Mouse (Mus musculus) midbrain, embryonic 11.5 days (tissue): ENCODE measurements at regions not wholly inside any gene's neighbourhood (a gene's known extent, or its start where the extent isn't known, plus 50 kb on each side); places are given as distances from the start of the nearest gene placed in this dataset.
"Not testable (repeated sequence)": the region's sequence is repeated elsewhere in the genome, so short reads cannot be mapped to it uniquely, and the experiment has no call there.

Experiments used
- ATAC-seq: fragments of 200-750 bp; cut with Nextera tagmentation; 2 replicates; pipeline ENCODE4 v1.8.0; 2017; ENCODE audit warnings: moderate TSS enrichment, moderate library complexity; ENCODE audit not compliant: low FRiP score
- DNase-seq: peaks from one replicate; pipeline ENCODE4 v3.0.0; 2015; ENCODE audit warnings: low spot score; ENCODE audit errors: missing footprints
- H3K27ac ChIP-seq: fragments of 300-500 bp; sonication (generic); 2 replicates; pipeline ENCODE4 v1.5.1; 2014; ENCODE audit warnings: low read depth, low read length
- H3K27me3 ChIP-seq: fragments of 300-500 bp; sonication (generic); 2 replicates; pipeline ENCODE4 v1.6.1; 2014; ENCODE audit warnings: mild to moderate bottlenecking, low read length, moderate library complexity, mixed read lengths; ENCODE audit not compliant: control insufficient read depth, insufficient read depth
- H3K36me3 ChIP-seq: fragments of 300-500 bp; sonication (generic); 2 replicates; pipeline ENCODE4 v1.6.1; 2014; ENCODE audit warnings: mild to moderate bottlenecking, low read length, moderate library complexity, mixed read lengths; ENCODE audit not compliant: control insufficient read depth, insufficient read depth
- H3K4me1 ChIP-seq: fragments of 300-500 bp; sonication (generic); 2 replicates; pipeline ENCODE4 v1.6.1; 2014; ENCODE audit warnings: low read length; ENCODE audit not compliant: control insufficient read depth, insufficient read depth
- H3K4me2 ChIP-seq: fragments of 300-500 bp; sonication (generic); 2 replicates; pipeline ENCODE4 v1.6.1; 2014; ENCODE audit warnings: mild to moderate bottlenecking, moderate library complexity
- H3K4me3 ChIP-seq: fragments of 300-500 bp; sonication (generic); 2 replicates; pipeline ENCODE4 v1.5.1; 2014; ENCODE audit warnings: low read depth, low read length
- H3K9ac ChIP-seq: fragments of 300-500 bp; sonication (generic); 2 replicates; pipeline ENCODE4 v1.6.1; 2014; ENCODE audit warnings: low read length
- H3K9me3 ChIP-seq: fragments of 300-500 bp; sonication (generic); 2 replicates; pipeline ENCODE4 v1.6.1; 2016; ENCODE audit warnings: low read length; ENCODE audit not compliant: control insufficient read depth
- WGBS: fragments of 180-500 bp; shearing (Covaris S2); extraction: QIAGEN DNeasy Blood & Tissue Kit; methylation state at CpG from one replicate; pipeline ENCODE4 v1.1.7; 2014; 5-methylcytosine and 5-hydroxymethylcytosine counted together

DNA sequence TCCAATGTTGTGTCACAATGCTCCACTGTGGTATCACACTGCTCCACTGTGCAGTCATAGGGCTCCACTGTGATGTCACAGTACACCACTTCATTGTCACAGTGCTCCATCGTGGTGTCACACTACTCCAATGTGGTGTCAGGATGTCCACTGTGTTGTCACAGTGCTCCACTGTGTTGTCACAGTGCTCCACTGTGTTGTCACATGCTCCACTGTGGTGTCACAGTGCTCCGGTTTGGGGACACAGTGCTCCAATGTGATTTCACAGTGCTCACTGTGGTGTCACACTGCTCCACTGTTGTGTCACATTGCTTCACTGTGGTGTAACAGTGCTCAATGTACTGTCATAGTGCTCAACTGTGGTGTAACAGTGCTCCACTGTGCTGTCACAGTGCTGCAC, 108.1 kb upstream of the Scaf8 start:
- WGBS = 86% methylated on average over 2 of the region's 2 CpGs
- H3K27ac ChIP-seq = no peak overlapping the region
- no peaks in the 10 kb centered on the region for H3K27me3 ChIP-seq
- no peak overlapping the region for H3K4me2 ChIP-seq
- H3K36me3 ChIP-seq = no peaks in the 10 kb centered on the region
- H3K4me3 ChIP-seq = no peak overlapping the region
- no peaks in the 10 kb centered on the region for H3K4me1 ChIP-seq
- H3K9me3 ChIP-seq = peaks cover 56% of the 10 kb centered on the region
- no peak for DNase-seq
- H3K9ac ChIP-seq = no peak overlapping the region
- no peak for ATAC-seq

DNA sequence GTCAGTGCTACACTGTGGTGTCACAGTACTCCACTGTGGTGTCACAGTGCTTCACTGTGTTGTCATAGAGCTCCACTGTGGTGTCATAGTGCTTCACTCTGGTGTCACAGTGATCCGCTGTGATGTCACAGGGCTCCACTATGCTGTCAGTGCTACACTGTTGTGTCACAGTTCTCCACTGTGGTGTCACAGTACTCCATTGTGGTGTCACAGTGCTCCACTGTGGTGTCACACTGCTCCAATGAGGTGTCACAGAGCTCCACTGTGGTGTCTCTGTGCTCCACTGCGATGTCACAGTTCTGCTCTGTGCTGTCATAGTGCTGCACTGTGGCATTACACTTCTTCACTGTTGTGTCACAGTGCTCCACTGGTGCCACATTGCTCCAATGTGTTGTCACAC, 107.5 kb upstream of the Scaf8 start:
- Histone ChIP-seq H3K36me3 (no peaks in the 10 kb centered on the region), H3K4me2 (no peak overlapping the region), H3K4me1 (no peaks in the 10 kb centered on the region), H3K4me3 (no peak overlapping the region), H3K9ac (no peak overlapping the region), H3K27me3 (no peaks in the 10 kb centered on the region), H3K27ac (no peak overlapping the region), H3K9me3 (peaks cover 57% of the 10 kb centered on the region)
- WGBS = 71% methylated on average over 2 of the region's 2 CpGs
- peak; percentile 30; the same call in 1 of the 2 replicates for ATAC-seq
- no peak for DNase-seq

DNA sequence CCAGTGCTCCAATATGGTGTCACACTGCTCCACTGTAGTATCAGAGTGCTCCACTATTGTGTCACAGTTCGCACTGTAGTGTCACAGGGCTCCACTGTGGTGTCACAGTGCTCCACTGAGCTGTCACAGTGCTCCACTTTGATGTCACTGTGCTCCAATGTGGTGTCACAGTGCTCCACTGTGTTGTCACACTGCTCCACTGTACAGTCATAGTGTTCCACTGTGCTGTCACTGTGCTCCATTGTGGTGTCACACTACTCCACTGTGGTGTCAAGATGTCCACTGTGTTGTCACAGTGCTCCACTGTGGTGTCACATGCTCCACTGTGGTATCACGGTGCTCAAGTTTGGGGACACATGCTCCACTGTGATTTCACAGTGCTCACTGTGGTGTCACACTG, 104.8 kb upstream of the Scaf8 start:
- no peak overlapping the region for H3K4me3 ChIP-seq
- no peak overlapping the region for H3K4me2 ChIP-seq
- no peaks in the 10 kb centered on the region for H3K36me3 ChIP-seq
- ATAC-seq (no peak), DNase-seq (no peak)
- no peaks in the 10 kb centered on the region for H3K4me1 ChIP-seq
- peaks cover 68% of the 10 kb centered on the region for H3K9me3 ChIP-seq
- no peak overlapping the region for H3K27ac ChIP-seq
- no peaks in the 10 kb centered on the region for H3K27me3 ChIP-seq
- H3K9ac ChIP-seq = no peak overlapping the region
- 64% methylated on average over 2 of the region's 2 CpGs for WGBS

DNA sequence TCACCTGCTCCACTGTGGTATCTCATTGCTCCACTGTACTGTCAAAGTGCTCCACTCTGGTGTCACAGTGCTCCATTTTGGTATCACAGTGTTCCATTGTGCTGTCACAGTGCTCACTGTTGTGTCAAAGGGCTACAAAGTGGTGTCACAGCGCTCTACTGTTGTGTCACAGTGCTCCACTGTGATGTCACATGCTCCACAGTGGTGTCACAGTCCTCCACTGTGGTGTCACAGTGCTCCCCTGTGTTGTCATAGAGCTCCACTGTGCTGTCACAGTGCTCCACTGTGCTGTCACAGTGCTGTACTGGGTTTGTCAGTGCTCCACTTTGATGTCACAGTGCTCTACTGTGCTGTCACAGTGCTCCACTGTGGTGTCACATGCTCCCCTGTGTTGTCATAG, 102.7 kb upstream of the Scaf8 start:
- DNase-seq (no peak), ATAC-seq (no peak)
- Histone ChIP-seq H3K4me2 (no peak overlapping the region), H3K4me1 (no peaks in the 10 kb centered on the region), H3K9ac (no peak overlapping the region), H3K4me3 (no peak overlapping the region), H3K27me3 (no peaks in the 10 kb centered on the region), H3K9me3 (peaks cover 71% of the 10 kb centered on the region), H3K36me3 (no peaks in the 10 kb centered on the region), H3K27ac (no peak overlapping the region)
- WGBS = 42% methylated on average over 1 of the region's 1 CpGs

DNA sequence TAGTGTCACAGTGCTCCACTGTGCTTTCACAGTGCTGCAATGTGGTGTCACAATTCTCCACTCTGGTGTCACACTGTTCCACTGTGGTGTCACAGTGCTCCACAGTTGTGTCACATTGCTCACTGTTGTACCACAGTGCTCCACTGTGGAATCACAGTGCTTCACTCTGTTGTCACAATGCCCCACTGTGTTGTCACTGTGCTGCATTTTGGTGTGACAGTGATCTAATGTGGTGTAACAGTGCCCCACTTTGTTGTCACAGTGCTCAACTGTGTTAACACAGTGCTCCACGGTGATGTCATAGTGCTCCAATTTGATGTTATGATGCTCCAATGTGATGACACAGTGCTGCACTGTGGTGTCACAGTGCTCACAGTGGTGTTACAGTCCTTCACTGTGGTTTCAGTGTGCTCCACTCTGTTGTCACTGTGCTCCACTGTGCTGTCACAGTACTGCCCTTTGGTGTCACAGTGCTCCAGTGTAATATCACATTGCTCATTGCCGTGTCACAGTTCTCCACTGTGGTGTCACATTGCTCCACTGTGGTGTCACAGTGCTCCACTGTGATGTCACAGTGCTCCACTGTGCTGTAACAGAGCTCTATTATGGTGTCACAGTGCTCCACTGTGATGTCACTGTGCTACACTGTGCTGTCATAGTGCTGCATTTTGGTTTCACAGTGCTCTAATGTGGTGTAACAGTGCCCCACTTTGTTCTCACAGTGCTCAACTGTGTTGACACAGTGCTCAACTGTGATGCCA, 95.0 kb upstream of the Scaf8 start:
- ATAC-seq = peak; percentile 66; the same call in 1 of the 2 replicates
- H3K36me3 ChIP-seq = no peaks in the 10 kb centered on the region
- DNase-seq = no peak
- H3K4me2 ChIP-seq = no peak overlapping the region
- H3K4me1 ChIP-seq = no peaks in the 10 kb centered on the region
- 91% methylated on average over 2 of the region's 2 CpGs for WGBS
- no peak overlapping the region for H3K27ac ChIP-seq
- H3K4me3 ChIP-seq = no peak overlapping the region
- peaks cover 45% of the 10 kb centered on the region for H3K9me3 ChIP-seq
- H3K9ac ChIP-seq = no peak overlapping the region
- no peaks in the 10 kb centered on the region for H3K27me3 ChIP-seq

- WGBS = 88% methylated on average over 1 of the region's 1 CpGs
- peak; percentile 65; the same call in 1 of the 2 replicates for ATAC-seq
- no peak overlapping the region for H3K4me3 ChIP-seq
- H3K4me2 ChIP-seq = no peak overlapping the region
- H3K9me3 ChIP-seq = peaks cover 39% of the 10 kb centered on the region
- no peaks in the 10 kb centered on the region for H3K27me3 ChIP-seq
- no peak for DNase-seq
- H3K9ac ChIP-seq = no peak overlapping the region
- no peak overlapping the region for H3K27ac ChIP-seq
- no peaks in the 10 kb centered on the region for H3K36me3 ChIP-seq
- H3K4me1 ChIP-seq = no peaks in the 10 kb centered on the region
These were observed 94.4 kb upstream of the Scaf8 start for GRCm38 (mm10) chr17:3020406-3020805.

DNA sequence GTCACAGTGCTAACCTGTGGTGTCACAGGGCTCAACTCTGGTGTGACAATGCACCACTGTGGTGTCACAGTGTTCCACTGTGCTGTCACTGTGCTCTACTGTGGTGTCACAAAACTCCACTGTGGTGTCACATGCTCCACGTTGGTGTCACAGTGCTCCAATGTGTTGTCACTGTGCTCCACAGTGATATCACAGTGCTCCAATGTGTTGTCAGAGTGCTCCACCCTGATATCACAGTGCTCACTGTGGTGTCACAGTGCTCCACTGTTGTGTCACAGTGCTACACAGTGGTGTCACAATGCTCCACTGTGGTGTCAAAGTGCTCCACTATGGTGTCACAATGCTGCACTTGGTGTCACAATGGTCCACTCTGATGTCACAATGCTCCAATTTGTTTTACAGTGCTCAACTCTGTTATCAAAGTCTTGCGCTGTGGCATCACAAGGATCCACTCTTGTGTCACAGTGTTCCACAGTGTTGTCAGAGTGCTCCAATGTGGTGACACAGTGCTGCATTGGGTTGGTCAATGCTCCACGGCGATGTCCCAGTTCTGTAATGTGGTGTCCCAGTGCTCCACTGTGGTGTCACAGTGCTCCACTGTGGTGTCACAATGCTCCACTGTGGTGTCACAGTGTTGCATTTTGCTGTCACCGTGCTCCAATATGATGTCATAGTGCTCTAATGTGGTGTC, 92.4 kb upstream of the Scaf8 start:
- Histone ChIP-seq H3K27ac (no peak overlapping the region), H3K36me3 (no peaks in the 10 kb centered on the region), H3K4me2 (no peak overlapping the region), H3K4me3 (no peak overlapping the region), H3K27me3 (no peaks in the 10 kb centered on the region), H3K4me1 (no peaks in the 10 kb centered on the region), H3K9me3 (peaks cover 36% of the 10 kb centered on the region), H3K9ac (no peak overlapping the region)
- ATAC-seq = no peak
- WGBS = 90% methylated on average over 4 of the region's 5 CpGs
- DNase-seq = no peak

DNA sequence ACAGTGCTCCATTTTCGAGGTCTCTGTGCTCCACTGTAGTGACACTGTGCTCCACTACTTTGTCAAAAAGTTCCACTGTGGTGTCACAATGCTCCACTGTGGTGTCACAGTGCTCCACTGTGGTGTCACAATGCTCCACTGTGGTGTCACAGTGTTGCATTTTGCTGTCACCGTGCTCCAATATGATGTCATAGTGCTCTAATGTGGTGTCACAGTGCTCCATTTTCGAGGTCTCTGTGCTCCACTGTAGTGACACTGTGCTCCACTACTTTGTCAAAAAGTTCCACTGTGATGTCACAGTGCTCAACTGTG, 91.9 kb upstream of the Scaf8 start:
- 59% methylated on average over 3 of the region's 3 CpGs for WGBS
- H3K4me1 ChIP-seq, H3K4me3 ChIP-seq, ATAC-seq, H3K36me3 ChIP-seq, H3K4me2 ChIP-seq, DNase-seq, H3K9ac ChIP-seq, H3K27me3 ChIP-seq, H3K27ac ChIP-seq: not testable (repeated sequence)
- peaks cover 33% of the 10 kb centered on the region for H3K9me3 ChIP-seq

DNA sequence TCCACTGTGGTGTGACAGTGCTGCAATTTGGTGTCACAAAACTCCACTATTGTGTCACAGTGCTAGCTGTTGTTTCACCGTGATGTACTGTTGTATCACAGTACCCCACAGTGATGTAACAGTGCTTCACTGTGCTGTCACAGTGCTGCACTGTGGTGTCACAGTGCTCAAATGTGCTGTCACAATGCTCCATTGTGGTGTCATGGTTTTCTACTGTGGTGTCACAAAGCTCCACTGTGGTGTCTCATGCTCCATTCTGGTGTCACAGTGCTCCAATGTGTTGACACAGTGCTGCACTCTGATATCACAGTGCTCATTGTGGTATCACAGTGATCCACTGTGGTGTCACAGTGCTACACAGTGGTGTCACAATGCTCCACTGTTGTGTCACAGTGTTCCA, 91.3 kb upstream of the Scaf8 start:
- no peaks in the 10 kb centered on the region for H3K36me3 ChIP-seq
- H3K4me1 ChIP-seq = no peaks in the 10 kb centered on the region
- no peak overlapping the region for H3K27ac ChIP-seq
- H3K4me2 ChIP-seq = no peak overlapping the region
- no peak overlapping the region for H3K4me3 ChIP-seq
- H3K27me3 ChIP-seq = no peaks in the 10 kb centered on the region
- no peak overlapping the region for H3K9ac ChIP-seq
- no peak for ATAC-seq
- no peak for DNase-seq
- H3K9me3 ChIP-seq = peaks cover 34% of the 10 kb centered on the region
- WGBS = 92% methylated on average over 1 of the region's 1 CpGs
